Mouse (Mus musculus) limb, embryonic 15.5 days (tissue): ENCODE measurements around the gene C2cd3. TPM values are rescaled to one million over a fixed set of nuclear protein-coding genes. Genes with fewer than 3 reads are reported as not detected.

ENCODE experiments used
- ATAC-seq: fragments of 200-750 bp; cut with Nextera tagmentation; 2 replicates; pipeline ENCODE4 v1.8.0; 2017; ENCODE audit warnings: low read depth, moderate TSS enrichment; ENCODE audit not compliant: insufficient number of reproducible peaks, low FRiP score, low TSS enrichment
- H3K27ac ChIP-seq: fragments of 300-500 bp; sonication (generic); 2 replicates; pipeline ENCODE4 v1.5.1; 2015; ENCODE audit warnings: moderate library complexity, mild to moderate bottlenecking, inconsistent platforms
- H3K27me3 ChIP-seq: fragments of 300-500 bp; sonication (generic); 2 replicates; pipeline ENCODE4 v1.6.1; 2015; ENCODE audit warnings: inconsistent platforms
- H3K36me3 ChIP-seq: fragments of 300-500 bp; sonication (generic); 2 replicates; pipeline ENCODE4 v1.6.1; 2015; ENCODE audit warnings: inconsistent platforms
- H3K4me1 ChIP-seq: fragments of 300-500 bp; sonication (generic); 2 replicates; pipeline ENCODE4 v1.6.1; 2015; ENCODE audit warnings: inconsistent platforms
- H3K4me2 ChIP-seq: fragments of 300-500 bp; sonication (generic); 2 replicates; pipeline ENCODE4 v1.6.1; 2015; ENCODE audit warnings: mild to moderate bottlenecking, inconsistent platforms
- H3K4me3 ChIP-seq: fragments of 300-500 bp; sonication (generic); 2 replicates; pipeline ENCODE4 v1.5.1; 2015; ENCODE audit warnings: mild to moderate bottlenecking, inconsistent platforms
- H3K9ac ChIP-seq: fragments of 300-500 bp; sonication (generic); 2 replicates; pipeline ENCODE4 v1.6.1; 2015; ENCODE audit warnings: inconsistent platforms
- H3K9me3 ChIP-seq: fragments of 300-500 bp; sonication (generic); 2 replicates; pipeline ENCODE4 v1.6.1; 2016; ENCODE audit warnings: inconsistent platforms
- WGBS: fragments of 180-500 bp; shearing (Covaris S2); methylation state at CpG from one replicate; pipeline ENCODE4 v1.1.7; 2015; 5-methylcytosine and 5-hydroxymethylcytosine counted together
- polyA plus RNA-seq: library from polyadenylated mRNA; unstranded; fragments of >200 nt; fragmentation: Nextera tagmentation; extraction: Ambion mirVana; gene quantifications from 2 replicates; pipeline ENCODE4 v1.2.1, GENCODE M21; 2015

Gene C2cd3
- polyA plus RNA-seq, 1 experiment from 2014 or later: 19.7 TPM

DNA sequence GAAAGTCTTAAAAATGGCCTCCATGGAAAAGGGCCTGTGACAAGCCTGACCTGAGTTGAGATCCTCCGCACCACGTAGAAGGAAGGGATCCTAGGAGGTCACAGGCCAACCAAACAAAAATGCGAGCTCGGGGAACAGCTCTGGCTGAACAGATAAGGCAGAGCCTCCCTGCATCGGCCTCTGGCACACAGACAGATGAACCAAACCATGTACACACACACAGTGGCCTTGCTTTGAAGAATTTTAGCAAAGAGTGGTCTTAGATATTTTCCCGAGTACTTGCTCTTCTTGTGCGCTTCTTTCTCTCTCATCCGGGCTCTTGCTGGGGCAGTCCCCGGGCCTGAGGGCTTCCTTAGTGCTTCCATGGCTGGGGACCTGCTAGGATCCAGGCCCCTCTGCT lies 91.2 kb downstream of the C2cd3 start:
- ATAC-seq: no peak
- H3K27me3 ChIP-seq: no peaks in the 10 kb centered on the region
- H3K36me3 ChIP-seq: peaks cover 35% of the 10 kb centered on the region
- 83% methylated on average over 9 of the region's 9 CpGs for WGBS
- H3K27ac ChIP-seq: no peak overlapping the region
- no peak overlapping the region for H3K9ac ChIP-seq
- no peak overlapping the region for H3K4me2 ChIP-seq
- peaks cover 10% of the 10 kb centered on the region for H3K4me1 ChIP-seq
- H3K4me3 ChIP-seq: no peak overlapping the region
- H3K9me3 ChIP-seq: no peaks in the 10 kb centered on the region

DNA sequence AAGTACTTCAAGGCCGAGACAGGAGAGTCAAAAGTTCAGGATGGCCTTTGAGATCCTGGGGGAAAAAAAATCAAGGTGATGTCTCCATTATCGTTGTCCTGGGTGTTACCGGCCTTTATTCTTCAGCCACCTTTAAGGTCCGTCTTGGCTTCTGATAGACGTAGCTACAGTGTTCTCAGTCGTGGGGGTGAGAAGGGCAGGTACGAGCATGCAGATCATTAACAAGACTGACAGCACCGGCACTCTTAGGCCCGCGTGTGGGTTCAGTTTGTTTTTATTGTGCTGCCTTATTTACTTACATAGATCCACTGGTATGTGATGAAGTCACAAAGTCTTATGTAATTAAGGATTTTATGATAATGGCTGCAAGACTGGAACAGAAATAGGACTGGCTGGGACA lies 91.7 kb downstream of the C2cd3 start:
- H3K4me3 ChIP-seq: no peak overlapping the region
- H3K27me3 ChIP-seq: no peaks in the 10 kb centered on the region
- WGBS: 67% methylated on average over 10 of the region's 10 CpGs
- no peak overlapping the region for H3K27ac ChIP-seq
- no peak overlapping the region for H3K4me2 ChIP-seq
- no peak for ATAC-seq
- H3K9me3 ChIP-seq: no peaks in the 10 kb centered on the region
- H3K4me1 ChIP-seq: peaks cover 10% of the 10 kb centered on the region
- peaks cover 35% of the 10 kb centered on the region for H3K36me3 ChIP-seq
- no peak overlapping the region for H3K9ac ChIP-seq

DNA sequence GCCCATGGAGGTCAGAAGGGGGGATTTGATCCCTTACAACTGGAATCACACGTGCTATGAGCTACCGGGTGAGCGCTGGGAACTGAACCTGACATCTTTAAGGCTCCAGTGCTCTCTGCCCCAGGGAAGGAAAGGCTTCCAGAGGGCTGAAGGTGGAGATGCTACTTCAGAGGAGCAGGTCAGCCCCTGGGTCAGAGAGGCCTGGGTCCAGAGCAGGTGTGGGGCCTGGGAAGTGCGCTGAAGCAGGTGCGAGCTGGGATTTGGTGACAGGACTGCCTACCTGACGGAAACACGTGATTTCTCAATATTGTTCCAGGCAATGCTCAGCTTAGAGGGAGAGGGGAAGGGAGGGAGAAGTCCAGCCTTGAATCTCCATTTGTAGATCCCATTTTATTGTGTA lies 92.2 kb downstream of the C2cd3 start:
- Histone ChIP-seq H3K36me3 (peaks cover 40% of the 10 kb centered on the region), H3K27ac (no peak overlapping the region), H3K9ac (no peak overlapping the region), H3K27me3 (no peaks in the 10 kb centered on the region), H3K4me1 (peaks cover 10% of the 10 kb centered on the region), H3K4me2 (no peak overlapping the region), H3K4me3 (no peak overlapping the region), H3K9me3 (no peaks in the 10 kb centered on the region)
- ATAC-seq: no peak
- 84% methylated on average over 7 of the region's 7 CpGs for WGBS

DNA sequence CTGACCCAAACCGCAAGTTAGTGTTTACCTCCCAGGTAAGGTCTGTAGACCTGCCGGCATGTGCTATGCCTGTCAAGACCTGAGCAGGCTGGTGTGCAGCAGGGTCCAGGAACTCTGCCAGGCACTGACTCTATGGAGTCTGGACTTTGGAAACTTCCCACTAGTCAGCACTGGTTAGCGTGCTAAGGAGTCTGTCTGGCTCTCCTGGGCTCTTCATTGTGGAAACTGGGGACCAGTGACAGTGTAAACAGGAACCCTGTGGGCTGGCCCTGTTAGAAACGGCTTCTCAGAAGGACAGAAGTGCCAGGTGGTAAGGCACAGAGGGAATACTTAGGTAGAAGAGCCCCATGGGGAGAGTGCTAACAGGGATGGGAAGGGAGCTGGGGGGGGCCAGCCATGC lies 93.2 kb downstream of the C2cd3 start:
- Histone ChIP-seq H3K36me3 (peaks cover 38% of the 10 kb centered on the region), H3K27ac (peak overlapping the region; percentile 40; the same call in 1 of the 2 replicates), H3K9ac (no peak overlapping the region), H3K4me2 (no peak overlapping the region), H3K4me3 (no peak overlapping the region), H3K9me3 (no peaks in the 10 kb centered on the region), H3K27me3 (no peaks in the 10 kb centered on the region), H3K4me1 (peaks cover 10% of the 10 kb centered on the region)
- ATAC-seq: no peak
- WGBS: 74% methylated on average over 4 of the region's 4 CpGs

DNA sequence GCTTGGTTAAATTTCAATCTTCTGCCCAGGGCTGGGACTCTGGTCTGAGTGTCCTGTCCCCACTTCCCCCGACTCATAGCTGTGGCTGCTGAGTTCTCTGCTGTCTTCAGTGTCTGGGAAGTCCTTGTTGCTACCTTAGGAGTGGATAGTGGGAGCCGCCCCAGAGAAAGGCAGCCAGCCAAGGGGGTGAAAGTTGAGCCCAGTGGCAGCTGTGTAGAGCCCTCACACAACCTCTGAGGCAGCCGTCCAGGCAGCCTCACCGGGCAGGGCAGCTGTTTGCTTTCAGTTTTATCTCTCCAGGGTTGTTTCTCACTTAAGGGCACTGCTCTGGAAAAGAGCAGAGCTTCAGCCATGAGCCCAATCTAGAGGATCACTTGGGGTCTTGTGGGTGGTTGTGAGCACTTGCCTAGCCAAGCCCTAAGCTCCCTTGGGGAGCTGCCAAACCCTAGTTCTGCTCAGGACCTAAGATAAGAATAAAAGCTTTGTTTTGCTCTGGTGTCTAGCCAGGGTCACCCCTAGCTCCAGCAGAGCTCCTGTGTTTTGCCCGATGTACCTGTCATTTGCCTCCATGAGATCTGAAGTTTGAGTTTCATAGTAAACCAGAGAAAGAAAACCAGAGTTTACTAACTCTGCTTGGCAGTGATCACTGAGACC lies 93.8 kb downstream of the C2cd3 start:
- peak; percentile 46; the same call in 1 of the 2 replicates for ATAC-seq
- Histone ChIP-seq H3K27ac (peak overlapping the region; percentile 40; the same call in 1 of the 2 replicates), H3K4me1 (peaks cover 10% of the 10 kb centered on the region), H3K4me2 (no peak overlapping the region), H3K36me3 (peaks cover 38% of the 10 kb centered on the region), H3K9me3 (no peaks in the 10 kb centered on the region), H3K27me3 (no peaks in the 10 kb centered on the region), H3K4me3 (no peak overlapping the region), H3K9ac (no peak overlapping the region)
- WGBS: 52% methylated on average over 5 of the region's 5 CpGs

DNA sequence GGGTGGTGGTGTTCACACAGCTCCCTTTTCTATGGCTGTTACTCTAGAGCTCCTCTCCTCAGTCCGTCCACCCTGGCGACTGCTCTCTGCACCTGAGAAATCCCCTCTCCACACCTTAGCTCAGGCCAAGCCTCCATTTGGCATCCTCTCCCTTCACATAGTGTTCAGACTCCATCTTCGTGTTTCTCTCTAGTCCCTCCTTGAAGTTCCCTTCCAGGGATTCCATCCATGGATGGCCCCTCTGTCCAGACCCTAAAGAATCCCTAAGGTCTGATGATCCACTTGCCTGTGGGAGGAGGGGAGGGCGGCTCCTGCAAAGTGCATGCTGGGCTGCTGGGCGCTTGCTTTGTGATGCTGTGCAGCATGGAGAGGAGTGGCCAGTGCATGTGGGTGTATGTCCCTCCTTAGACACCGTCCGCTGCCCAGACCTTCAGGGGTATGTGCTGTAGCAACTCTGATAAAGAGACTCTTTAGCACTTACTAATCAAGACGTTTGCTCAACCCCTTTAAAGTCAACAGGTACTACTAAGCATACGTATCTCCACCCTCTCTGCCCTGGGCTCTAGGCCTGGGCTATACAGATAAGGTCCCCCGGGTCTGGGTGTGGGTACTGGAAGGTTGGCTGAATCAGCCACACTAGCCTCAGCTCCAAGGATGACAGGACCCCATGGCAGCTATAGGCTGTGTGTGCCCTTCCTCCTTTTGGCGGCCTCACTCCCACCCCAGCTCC lies 94.9 kb downstream of the C2cd3 start:
- H3K27me3 ChIP-seq: no peaks in the 10 kb centered on the region
- no peak overlapping the region for H3K9ac ChIP-seq
- no peak overlapping the region for H3K27ac ChIP-seq
- peaks cover 10% of the 10 kb centered on the region for H3K4me1 ChIP-seq
- H3K4me3 ChIP-seq: no peak overlapping the region
- H3K36me3 ChIP-seq: peaks cover 33% of the 10 kb centered on the region
- WGBS: 88% methylated on average over 11 of the region's 11 CpGs
- H3K4me2 ChIP-seq: no peak overlapping the region
- no peaks in the 10 kb centered on the region for H3K9me3 ChIP-seq
- ATAC-seq: no peak

DNA sequence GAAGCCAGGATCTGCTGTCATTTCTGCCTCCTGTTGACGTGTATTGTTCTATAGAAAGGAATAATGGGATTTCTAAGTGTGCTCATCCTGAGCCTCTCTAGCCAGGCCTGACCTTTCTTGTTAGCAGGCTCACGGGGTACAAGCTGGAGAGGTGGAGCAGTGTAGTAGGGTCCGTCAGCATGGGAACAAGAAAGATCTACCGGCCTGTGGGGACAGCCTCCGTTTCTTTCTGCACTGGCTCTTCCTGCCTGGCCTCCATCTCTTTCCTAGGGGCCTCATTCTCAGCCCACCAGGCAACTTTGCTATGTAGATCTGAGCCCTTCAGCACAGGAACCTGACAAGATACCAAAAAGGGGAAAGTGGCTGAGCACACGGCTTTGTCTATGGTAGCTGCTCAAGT lies 96.7 kb downstream of the C2cd3 start:
- Histone ChIP-seq H3K27ac (no peak overlapping the region), H3K9me3 (no peaks in the 10 kb centered on the region), H3K4me1 (peaks cover 10% of the 10 kb centered on the region), H3K36me3 (peaks cover 30% of the 10 kb centered on the region), H3K27me3 (no peaks in the 10 kb centered on the region), H3K4me2 (no peak overlapping the region), H3K9ac (no peak overlapping the region), H3K4me3 (no peak overlapping the region)
- no peak for ATAC-seq
- 87% methylated on average over 6 of the region's 6 CpGs for WGBS

DNA sequence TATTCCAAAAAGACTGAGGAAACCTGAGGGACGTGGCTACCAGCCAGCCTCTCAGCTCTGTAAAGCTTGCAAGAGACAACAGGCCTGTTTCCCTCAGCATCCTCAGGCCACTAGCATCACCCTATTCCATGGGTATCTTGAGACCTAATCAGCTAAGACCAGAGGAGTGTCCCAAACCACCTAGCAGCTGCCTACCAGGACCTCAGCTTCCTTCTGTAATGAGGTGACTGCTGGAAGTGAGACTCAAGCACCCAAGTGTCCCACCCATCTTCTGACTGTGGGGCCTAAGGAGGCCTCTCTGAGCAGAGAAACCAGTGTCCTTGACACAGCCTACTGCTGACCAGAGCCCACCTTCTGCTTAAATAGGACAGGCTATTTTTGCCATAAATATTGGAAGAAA lies 97.5 kb downstream of the C2cd3 start:
- ATAC-seq: no peak
- Histone ChIP-seq H3K27ac (no peak overlapping the region), H3K4me3 (no peak overlapping the region), H3K9me3 (no peaks in the 10 kb centered on the region), H3K27me3 (no peaks in the 10 kb centered on the region), H3K4me1 (peaks cover 10% of the 10 kb centered on the region), H3K9ac (no peak overlapping the region), H3K4me2 (no peak overlapping the region), H3K36me3 (peaks cover 25% of the 10 kb centered on the region)
- WGBS: 91% methylated on average over 1 of the region's 1 CpGs

DNA sequence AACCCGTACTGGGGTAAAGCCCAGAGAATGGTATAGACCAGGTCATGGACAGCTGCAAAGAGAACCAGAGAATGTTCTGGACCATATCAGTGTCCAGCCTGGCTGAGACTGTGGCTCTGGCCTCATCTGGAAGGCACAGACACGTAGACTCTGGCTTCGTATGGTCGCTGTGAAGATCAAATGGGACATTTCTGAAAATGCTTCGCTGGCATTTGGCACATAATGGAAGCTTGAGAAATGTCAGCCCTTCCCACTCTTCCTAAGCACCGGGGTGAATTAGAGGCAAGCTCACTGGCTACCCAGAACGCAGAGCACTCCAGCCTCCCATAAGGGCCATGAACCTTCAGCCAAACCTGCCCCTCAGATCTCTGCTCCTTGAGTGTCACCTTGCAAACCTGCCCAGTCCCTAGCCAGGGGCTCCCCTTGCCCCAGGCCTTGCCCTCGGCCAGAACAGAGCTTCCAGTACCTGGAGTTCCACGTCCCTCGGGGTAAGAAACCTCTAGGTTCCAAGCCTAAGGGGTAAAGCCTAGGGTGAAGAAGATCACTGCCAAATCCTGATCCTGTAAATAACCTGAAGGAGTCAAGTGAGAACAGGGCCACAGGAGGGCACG lies 98.9 kb downstream of the C2cd3 start:
- no peaks in the 10 kb centered on the region for H3K27me3 ChIP-seq
- H3K4me2 ChIP-seq: no peak overlapping the region
- H3K36me3 ChIP-seq: peaks cover 24% of the 10 kb centered on the region
- no peaks in the 10 kb centered on the region for H3K9me3 ChIP-seq
- no peak overlapping the region for H3K27ac ChIP-seq
- no peak overlapping the region for H3K9ac ChIP-seq
- H3K4me3 ChIP-seq: no peak overlapping the region
- no peak for ATAC-seq
- peaks cover under 1% of the 10 kb centered on the region; the same call in 1 of the 2 replicates for H3K4me1 ChIP-seq
- WGBS: 86% methylated on average over 11 of the region's 11 CpGs

DNA sequence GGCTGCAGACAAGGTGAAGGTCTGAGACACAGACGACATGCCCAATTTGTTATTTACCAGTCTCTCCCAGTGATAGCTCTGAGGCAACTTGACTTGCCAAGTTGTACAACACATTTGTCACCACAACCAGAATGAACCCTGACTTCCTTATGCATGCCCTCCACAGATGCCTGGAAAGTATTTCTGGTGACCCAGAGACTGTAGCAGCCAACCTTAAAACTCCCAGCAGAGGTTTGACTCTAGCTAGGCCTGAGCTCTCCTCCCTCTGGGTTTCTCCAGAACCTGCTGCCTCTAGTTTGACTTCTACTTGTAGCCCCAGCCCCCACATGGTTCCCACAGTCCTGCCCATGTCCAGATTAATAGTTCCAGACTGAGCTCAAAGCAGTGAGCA lies 99.4 kb downstream of the C2cd3 start:
- Histone ChIP-seq H3K9me3 (no peaks in the 10 kb centered on the region), H3K4me2 (no peak overlapping the region), H3K9ac (no peak overlapping the region), H3K4me3 (no peak overlapping the region), H3K4me1 (no peaks in the 10 kb centered on the region), H3K27me3 (no peaks in the 10 kb centered on the region), H3K36me3 (peaks cover 24% of the 10 kb centered on the region), H3K27ac (no peak overlapping the region)
- 88% methylated on average over 1 of the region's 1 CpGs for WGBS
- no peak for ATAC-seq

DNA sequence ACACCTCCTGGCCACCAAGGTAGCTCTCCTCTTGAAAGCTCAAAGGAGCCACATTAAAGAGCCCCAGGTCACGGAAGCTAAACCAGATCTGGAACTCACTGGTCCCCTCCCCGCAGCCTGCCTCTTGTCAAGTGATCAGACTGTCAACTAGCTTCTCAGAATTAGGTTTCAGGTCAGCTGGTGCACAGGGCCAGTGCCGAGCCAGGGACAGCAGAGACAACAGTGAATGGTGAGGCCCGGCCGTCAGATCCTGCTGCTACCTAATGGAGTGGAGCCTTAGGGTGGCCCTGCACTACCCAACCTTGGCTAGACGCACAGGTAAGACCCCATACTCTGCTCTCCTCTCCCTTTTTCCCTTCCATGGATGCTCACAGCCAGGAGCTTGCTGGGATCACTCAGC lies 100.7 kb downstream of the C2cd3 start, which contains the start of gene Ucp3:
Gene Ucp3 (plus strand): TSS at position 214 of the 400 bp plus-strand sequence.
- WGBS: 78% methylated on average over 6 of the region's 6 CpGs

DNA sequence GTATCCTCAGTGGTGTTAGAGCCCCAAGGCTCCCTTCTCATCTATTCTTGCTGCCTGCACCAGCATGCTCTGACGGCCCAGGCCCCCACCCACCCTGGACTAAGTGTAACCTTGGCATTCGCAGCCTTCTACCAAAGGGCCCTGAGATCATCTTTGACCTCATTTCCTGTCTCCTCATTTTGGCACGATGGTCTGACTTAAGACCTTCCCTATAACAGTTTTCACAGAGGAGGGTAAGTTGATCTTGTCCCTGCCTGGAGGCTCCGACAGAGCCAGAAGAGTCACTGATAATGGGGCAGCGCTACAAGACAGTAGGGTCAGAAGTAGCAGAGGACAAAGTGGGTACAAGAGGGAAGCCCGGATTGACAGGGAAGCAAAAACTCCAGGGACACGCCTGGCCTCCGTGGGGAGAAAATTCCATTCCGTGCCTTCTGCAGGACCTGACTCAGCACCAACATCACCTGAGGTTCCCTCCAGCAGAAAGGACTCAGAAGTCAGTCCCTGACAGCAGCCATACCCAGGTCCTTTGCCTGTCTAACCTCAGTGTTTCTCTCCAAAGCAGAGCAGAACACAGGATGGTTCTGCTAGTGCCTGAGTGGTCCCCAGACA lies 101.9 kb downstream of the C2cd3 start:
- no peaks in the 10 kb centered on the region for H3K9me3 ChIP-seq

More for the DNA sequence above, 100.7 kb downstream of the C2cd3 start, which contains the start of gene Ucp3:
- H3K9me3 ChIP-seq: no peaks in the 10 kb centered on the region
- no peak for ATAC-seq
- H3K9ac ChIP-seq: no peak within 1 kb of the TSS
- peaks cover 20% of the 10 kb centered on the region for H3K36me3 ChIP-seq
- no peak within 1 kb of the TSS for H3K4me3 ChIP-seq
- no peak within 1 kb of the TSS for H3K4me2 ChIP-seq
- no peak within 1 kb of the TSS for H3K27ac ChIP-seq
- no peaks in the 10 kb centered on the region for H3K27me3 ChIP-seq
- H3K4me1 ChIP-seq: no peaks in the 10 kb centered on the region

More for the DNA sequence above, 101.9 kb downstream of the C2cd3 start:
- no peaks in the 10 kb centered on the region for H3K27me3 ChIP-seq
- H3K4me1 ChIP-seq: no peaks in the 10 kb centered on the region
- H3K27ac ChIP-seq: no peak overlapping the region
- ATAC-seq: no peak
- peaks cover 18% of the 10 kb centered on the region for H3K36me3 ChIP-seq
- H3K4me2 ChIP-seq: no peak overlapping the region
- 80% methylated on average over 9 of the region's 9 CpGs for WGBS
- H3K9ac ChIP-seq: no peak overlapping the region
- H3K4me3 ChIP-seq: no peak overlapping the region
